Mouse (Mus musculus): ENCODE measurements at regions not wholly inside any gene's neighbourhood (a gene's known extent, or its start where the extent isn't known, plus 50 kb on each side); places are given as distances from the start of the nearest gene placed in this dataset.
A peak's percentile ranks its signal among the peaks of the same experiment; 100 is the strongest.

GRCm38 (mm10) chr7:58557535-58557934 is 98.4 kb upstream of the Atp10a start:
- DNase-seq (ENCODE audit: extremely low spot score in 1 of 2, low spot score in 1 of 2): peak in 1 of 2 experiments; percentile 21

GRCm38 (mm10) chr7:58568807-58569206 is 87.2 kb upstream of the Atp10a start:
- no peak for DNase-seq (ENCODE audit: extremely low spot score in 1 of 2, low spot score in 1 of 2)

GRCm38 (mm10) chr7:58584241-58584820 is 71.6 kb upstream of the Atp10a start:
- DNase-seq (ENCODE audit: extremely low spot score in 1 of 2, low spot score in 1 of 2): peak in 1 of 2 experiments; percentile 60

GRCm38 (mm10) chr7:58585626-58586256 is 70.2 kb upstream of the Atp10a start:
- no peak for DNase-seq (ENCODE audit: extremely low spot score in 1 of 2, low spot score in 1 of 2)

GRCm38 (mm10) chr7:58595951-58596350 is 60.0 kb upstream of the Atp10a start:
- DNase-seq (ENCODE audit: extremely low spot score in 1 of 2, low spot score in 1 of 2): no peak
